ENCODE assay signal across 8 mouse cellular contexts in genomic region chr2:66124591-66125271, GRCm38 (mm10). TPM values are rescaled to one million over a fixed set of nuclear protein-coding genes. Genes with fewer than 3 reads are reported as not detected.
DNase-seq lines count a peak whose midpoint lies in the region; ATAC-seq and TF ChIP-seq lines count a peak whose summit lies in the region.

Gene Galnt3, minus strand, starts transcription at chr2:66124994.

- no peak for TF ChIP-seq POLR2A in olfactory bulb, adult 2 months (IDR thresholded peaks at IDR 0.05; ENCODE audit: insufficient read depth, low read depth, low read length)

- H3K36me3 ChIP-seq in embryonic facial prominence, embryonic 11.5 days (replicated peaks; ENCODE audit: control insufficient read depth, insufficient read depth, low read depth, low read length): no peaks in the 10 kb centered on the region
- no peaks in the 10 kb centered on the region for H3K36me3 ChIP-seq in hindbrain, embryonic 11.5 days (ENCODE audit: control insufficient read depth, insufficient read depth, low read length)

- ATAC-seq in embryonic facial prominence, embryonic 11.5 days (replicated peaks; ENCODE audit: insufficient number of reproducible peaks, low FRiP score, low TSS enrichment, low read depth): peak; percentile 83
- ATAC-seq in hindbrain, embryonic 11.5 days (ENCODE audit: low FRiP score): peak; percentile 74

- DNase-seq in right cerebral cortex, adult 18-20 months: peak; percentile 19
- DNase-seq in right cerebral cortex, postnatal 36 days (ENCODE audit: low spot score in 2 of 2): no peak
- peak; percentile 45 for DNase-seq in embryonic facial prominence, embryonic 11.5 days (ENCODE audit: low spot score)
- DNase-seq in hindbrain, embryonic 11.5 days (ENCODE audit: low spot score): peak; percentile 57
- DNase-seq in layer of hippocampus, postnatal 10 days (ENCODE audit: low spot score in 2 of 2): peak; percentile 32 to 46
- DNase-seq in lung, postnatal 14 days: peak; percentile 64
- peak; percentile 50 for DNase-seq in thymus, postnatal 4 days

- peak within 1 kb of the TSS; percentile 100 for H3K4me2 ChIP-seq in embryonic facial prominence, embryonic 11.5 days (ENCODE audit: low read depth, low read length)
- peak within 1 kb of the TSS; percentile 100 for H3K4me2 ChIP-seq in hindbrain, embryonic 11.5 days (replicated peaks; ENCODE audit: low read depth, low read length)

- H3K4me3 ChIP-seq in embryonic facial prominence, embryonic 11.5 days (ENCODE audit: low read depth, low read length): peak within 1 kb of the TSS; percentile 62
- peak within 1 kb of the TSS; percentile 71 for H3K4me3 ChIP-seq in hindbrain, embryonic 11.5 days (ENCODE audit: low read depth, low read length)
- H3K4me3 ChIP-seq in olfactory bulb, adult 2 months (ENCODE audit: insufficient read depth, low read depth, low read length): peak within 1 kb of the TSS; percentile 55

- H3K4me1 ChIP-seq in embryonic facial prominence, embryonic 11.5 days (ENCODE audit: control insufficient read depth, insufficient read depth, low read length): no peaks in the 10 kb centered on the region
- peaks cover 2% of the 10 kb centered on the region; the same call in 1 of the 2 replicates for H3K4me1 ChIP-seq in hindbrain, embryonic 11.5 days (replicated peaks; ENCODE audit: control insufficient read depth, insufficient read depth, low read length)
- H3K4me1 ChIP-seq in olfactory bulb, adult 2 months (ENCODE audit: control insufficient read depth, insufficient read depth, low read length): peaks cover 11% of the 10 kb centered on the region

- peak within 1 kb of the TSS; percentile 57 for H3K9ac ChIP-seq in embryonic facial prominence, embryonic 11.5 days (replicated peaks; ENCODE audit: low read length)
- peak within 1 kb of the TSS; percentile 58 for H3K9ac ChIP-seq in hindbrain, embryonic 11.5 days (ENCODE audit: low read depth, low read length)

- peaks cover 22% of the 10 kb centered on the region for H3K27me3 ChIP-seq in embryonic facial prominence, embryonic 11.5 days (ENCODE audit: control insufficient read depth, insufficient read depth, low read length)
- peaks cover 24% of the 10 kb centered on the region for H3K27me3 ChIP-seq in hindbrain, embryonic 11.5 days (ENCODE audit: control insufficient read depth, insufficient read depth, low read length)

- H3K27ac ChIP-seq in embryonic facial prominence, embryonic 11.5 days (replicated peaks; ENCODE audit: low read depth, low read length): no peak within 1 kb of the TSS
- no peak within 1 kb of the TSS for H3K27ac ChIP-seq in hindbrain, embryonic 11.5 days (ENCODE audit: low read depth, low read length)
- no peak within 1 kb of the TSS for H3K27ac ChIP-seq in olfactory bulb, adult 2 months (ENCODE audit: insufficient read depth, low read depth, low read length)

- TF ChIP-seq CTCF in olfactory bulb, adult 2 months (IDR thresholded peaks at IDR 0.05; ENCODE audit: insufficient read depth, low read depth, low read length): no peak

- WGBS in embryonic facial prominence, embryonic 11.5 days: 0% methylated on average over 57 of the region's 74 CpGs
- WGBS in hindbrain, embryonic 11.5 days: under 1% methylated on average over 38 of the region's 74 CpGs
- WGBS in olfactory bulb, adult 2 months: 1% methylated on average over 73 of the region's 74 CpGs

- H3K9me3 ChIP-seq in embryonic facial prominence, embryonic 11.5 days (replicated peaks; ENCODE audit: control insufficient read depth, low read length): no peaks in the 10 kb centered on the region
- H3K9me3 ChIP-seq in hindbrain, embryonic 11.5 days (ENCODE audit: control insufficient read depth, low read length): no peaks in the 10 kb centered on the region

RNA-seq across cellular contexts. Expression of gene Galnt3, which starts in this region (rescaled TPM):
- 3.0 and 3.9 TPM in 2 replicates for polyA plus RNA-seq in embryonic facial prominence, embryonic 11.5 days (2014; fragmentation: Nextera tagmentation; extraction: Ambion mirVana)
- 1.6 and 2.5 TPM in 2 replicates for polyA plus RNA-seq in hindbrain, embryonic 11.5 days (2014; fragmentation: Nextera tagmentation; extraction: Ambion mirVana)
- 1 to 10 TPM; 3.8 to 4.8 TPM for total RNA-seq in layer of hippocampus, postnatal 10 days (2021)
- polyA plus RNA-seq in olfactory bulb, adult 2 months (2012; ENCODE audit: insufficient read depth, insufficient read length, low replicate concordance, missing spikeins): not detected in 2 replicates

Comparison
In these comparisons a context has a peak if more than half of its experiments do, and no peak if none do; other contexts are left out.
1. DNase-seq: peak in right cerebral cortex, adult 18-20 months (single experiment), embryonic facial prominence, embryonic 11.5 days (single experiment), hindbrain, embryonic 11.5 days (single experiment), layer of hippocampus, postnatal 10 days (2 of 2), lung, postnatal 14 days (single experiment) and thymus, postnatal 4 days (single experiment); none in right cerebral cortex, postnatal 36 days (0 of 2).
2. Peak in every context shown above with its lines, with median percentiles within 50 percentile points of each other: H3K4me3 ChIP-seq.